Mouse (Mus musculus) spleen, embryonic (tissue): ENCODE data around the gene Tbc1d2.

Source experiments
- CTCF ChIA-PET: fragments of 350-600 bp; sonication (Branson Sonifier 250); formaldehyde crosslinking; loops from one replicate; lab custom pipeline; 2022; lab: Charles Lee

Gene Tbc1d2

DNA sequence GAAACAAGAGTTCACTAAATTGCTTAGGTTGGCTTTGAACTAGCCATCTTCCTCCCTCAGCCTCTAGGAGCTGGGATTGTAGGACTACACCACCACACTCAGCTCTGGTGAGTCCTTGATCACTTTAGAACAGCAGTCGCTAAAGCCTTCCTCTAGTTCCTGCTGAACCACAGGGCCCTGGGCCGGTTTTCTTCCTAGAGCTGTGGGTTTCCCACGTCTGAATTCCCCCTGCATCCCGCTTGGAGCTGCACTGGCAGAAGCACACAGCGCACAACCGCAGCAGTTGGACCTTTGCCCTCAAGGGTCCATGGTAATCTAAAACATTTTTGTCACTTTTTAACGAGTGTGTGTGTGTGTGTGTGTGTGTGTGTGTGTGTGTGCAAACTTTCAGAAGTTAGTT lies 47.3 kb downstream of the Tbc1d2 start:
- CTCF ChIA-PET, result interaction anchor here (1.1 kb wide), 1 partner anchor 10 kb away, joined by 6 read pairs; no protein-coding TSS in a partner anchor

- CTCF ChIA-PET, result interaction anchor here (0.6 to 1.6 kb wide), 4 partner anchors 11 to 56 kb away, joined by 3 to 8 read pairs (median 4); no protein-coding TSS in a partner anchor
Measured at GRCm38 (mm10) chr4:46601844-46602423, 48.1 kb downstream of the Tbc1d2 start, which contains the start of gene Coro2a. TSS of gene Coro2a (minus strand) at chr4:46602202.

- CTCF ChIA-PET, result interaction anchor here (0.6 to 1.6 kb wide), 4 partner anchors 10 to 55 kb away, joined by 3 to 8 read pairs (median 4); no protein-coding TSS in a partner anchor
Measured at GRCm38 (mm10) chr4:46601258-46601843, 48.7 kb downstream of the Tbc1d2 start.

- CTCF ChIA-PET, result interaction anchor here (0.5 to 1.6 kb wide), 4 partner anchors 9 to 56 kb away, joined by 3 to 5 read pairs (median 4); no protein-coding TSS in a partner anchor
Measured at GRCm38 (mm10) chr4:46600473-46601257, 49.3 kb downstream of the Tbc1d2 start.

DNA sequence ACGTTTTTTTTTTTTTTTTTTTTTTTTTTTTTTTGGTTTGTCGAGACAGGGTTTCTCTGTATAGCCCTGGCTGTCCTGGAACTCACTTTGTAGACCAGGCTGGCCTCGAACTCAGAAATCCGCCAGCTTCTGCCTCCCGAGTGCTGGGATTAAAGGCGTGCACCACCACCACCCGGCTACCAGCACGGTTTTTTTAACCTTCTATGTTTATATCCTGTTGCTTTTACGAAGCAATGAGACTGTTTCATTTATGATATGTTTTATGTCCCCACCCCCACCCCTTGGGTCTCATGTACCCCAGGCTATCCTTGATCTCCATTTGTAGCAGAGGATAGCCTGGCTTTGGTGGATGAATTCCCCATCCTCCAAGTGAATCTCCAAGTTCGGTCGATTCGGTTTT lies 50.4 kb downstream of the Tbc1d2 start:
- CTCF ChIA-PET, result interaction anchor here (0.5 to 0.7 kb wide), 2 partner anchors 55 to 186 kb away, joined by 3 to 4 read pairs; no protein-coding TSS in a partner anchor

DNA sequence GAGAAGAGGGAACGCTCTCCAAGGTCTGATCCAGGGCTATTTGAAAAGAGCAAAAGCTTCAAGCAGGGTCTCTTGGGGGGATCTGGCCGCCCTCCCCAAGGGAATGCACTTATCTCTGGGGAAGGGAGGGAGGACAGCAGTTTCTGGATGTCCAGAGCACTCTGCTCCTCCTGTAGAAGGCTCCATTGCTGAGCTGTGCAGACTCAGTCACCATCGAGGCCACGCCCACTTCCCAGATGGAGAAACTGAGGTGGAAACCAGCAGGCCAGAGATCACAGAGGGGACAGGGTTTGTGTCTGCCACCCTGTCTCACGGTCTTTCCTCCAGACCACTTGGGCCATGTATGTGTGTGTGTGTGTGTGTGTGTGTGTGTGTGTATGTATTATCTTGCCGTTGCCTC lies 51.0 kb downstream of the Tbc1d2 start:
- CTCF ChIA-PET, result interaction anchor here (0.7 kb wide), 1 partner anchor 185 kb away, joined by 3 read pairs; no protein-coding TSS in a partner anchor

DNA sequence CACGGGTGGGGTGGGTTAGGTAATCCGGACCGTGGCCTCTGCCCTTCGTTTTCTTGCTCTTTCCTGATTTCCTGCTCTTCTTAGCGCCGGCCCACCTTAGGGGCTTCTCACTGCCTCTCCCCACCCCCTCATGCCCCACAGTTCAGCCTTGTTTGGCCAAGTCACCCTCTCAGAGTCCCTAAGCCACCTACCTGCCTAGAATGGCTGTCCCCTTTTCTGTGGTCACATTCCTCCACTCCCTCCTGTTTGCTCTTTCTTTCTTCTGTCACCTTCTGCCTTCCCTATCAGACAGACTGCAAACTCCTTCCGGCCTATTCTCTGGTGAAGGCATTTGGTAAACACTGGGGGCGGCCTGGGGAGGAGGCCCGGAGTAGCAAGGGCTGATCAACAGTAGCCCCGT lies 51.9 kb downstream of the Tbc1d2 start:
- CTCF ChIA-PET, result interaction anchor here (0.7 kb wide), 1 partner anchor 1582 kb away, joined by 4 read pairs; no protein-coding TSS in a partner anchor

DNA sequence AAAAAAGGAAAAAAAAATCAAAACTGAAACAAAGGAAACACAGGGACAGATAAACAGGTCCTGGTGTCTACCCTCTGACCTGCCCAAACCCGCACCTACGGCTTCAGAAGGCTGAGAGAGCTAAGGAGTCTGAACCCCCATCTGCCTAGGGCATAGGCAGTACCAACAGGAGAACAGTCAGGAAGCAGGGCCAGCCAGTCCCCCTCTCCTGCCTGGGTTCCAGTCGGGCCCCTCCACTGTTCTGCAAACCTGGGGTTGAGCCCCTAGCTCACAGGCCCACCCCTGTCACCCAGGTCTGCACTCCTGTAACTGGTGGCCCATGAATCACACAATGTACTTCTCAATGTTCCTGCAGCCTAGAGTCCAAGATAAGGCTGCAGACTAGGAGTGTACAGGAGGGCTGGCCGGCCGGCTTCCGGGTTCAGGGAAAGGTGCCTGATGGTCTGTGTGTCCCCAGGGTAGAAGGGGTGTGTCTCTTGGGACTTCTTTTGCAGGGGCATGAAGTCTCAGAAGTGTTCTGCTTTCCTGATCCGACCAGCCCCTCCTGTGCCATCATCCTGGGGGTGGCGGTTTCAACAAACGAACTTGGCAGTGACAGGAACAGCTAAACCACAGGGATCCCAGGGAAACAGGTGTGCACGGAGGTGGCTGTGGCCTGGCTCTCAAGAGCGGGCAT lies 52.6 kb downstream of the Tbc1d2 start:
- CTCF ChIA-PET, result no interaction called here

DNA sequence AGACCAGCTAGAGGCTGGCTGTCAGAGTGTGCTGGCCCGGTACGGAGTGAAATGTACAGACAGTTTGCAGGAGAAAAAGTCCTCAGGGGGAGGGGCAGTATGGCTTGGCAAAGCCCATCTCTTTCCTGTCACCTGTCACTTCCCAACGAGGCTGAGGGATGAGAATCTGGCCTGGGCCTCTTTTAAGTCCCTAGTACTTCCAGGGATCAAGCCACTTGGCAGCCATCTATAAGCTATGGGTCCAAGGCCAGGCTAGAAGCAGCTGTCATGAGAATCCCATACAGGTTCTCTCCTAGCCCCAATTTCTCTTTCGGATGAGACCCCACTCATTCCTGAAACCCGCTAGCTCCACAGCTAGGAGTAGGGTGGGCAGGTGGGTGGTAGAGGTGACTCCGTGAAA lies 53.6 kb downstream of the Tbc1d2 start:
- CTCF ChIA-PET, result interaction anchor here (1.0 kb wide), 1 partner anchor 13 kb away, joined by 3 read pairs; no protein-coding TSS in a partner anchor

GRCm38 (mm10) chr4:46594131-46594530 lies 55.9 kb downstream of the Tbc1d2 start:
- CTCF ChIA-PET, result no interaction called here

- CTCF ChIA-PET, result no interaction called here
Measured at GRCm38 (mm10) chr4:46593472-46593871, 56.5 kb downstream of the Tbc1d2 start.

DNA sequence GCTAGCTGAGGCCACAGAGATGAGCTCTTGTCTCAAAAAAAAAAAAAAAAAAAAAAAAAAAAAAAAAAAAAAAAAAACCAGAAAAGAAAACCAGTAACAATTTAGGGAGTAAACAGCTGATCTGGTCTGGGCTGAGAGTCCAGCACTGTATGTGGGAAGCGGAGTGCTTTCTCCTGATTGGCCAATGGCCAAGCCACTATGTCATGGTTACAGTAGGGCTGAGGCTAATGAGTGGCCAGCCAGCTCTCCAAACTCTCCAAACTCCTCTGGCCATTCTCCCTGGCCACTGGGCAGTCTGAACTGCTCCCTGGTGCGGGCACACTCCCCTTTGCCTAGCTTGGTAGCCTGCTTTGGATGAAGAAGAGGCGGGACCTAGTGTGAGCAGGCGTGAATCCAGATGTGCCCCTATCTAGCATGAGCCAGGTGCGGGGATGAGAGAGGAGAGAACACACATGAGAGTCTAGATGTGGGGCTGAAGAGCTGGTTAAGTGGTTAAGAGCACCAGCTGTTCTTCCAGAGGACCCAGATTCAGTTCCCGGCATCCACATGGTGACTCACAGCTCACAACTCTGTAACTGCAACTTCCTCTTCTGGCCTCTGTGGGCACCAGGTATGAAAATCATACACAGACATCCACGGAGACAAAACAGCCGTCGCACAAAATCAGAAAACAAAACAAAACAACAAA lies 58.0 kb downstream of the Tbc1d2 start:
- CTCF ChIA-PET, result interaction anchor here (0.6 to 1.3 kb wide), 2 partner anchors 10 to 64 kb away, joined by 3 to 5 read pairs; partner anchors contain the start of gene Coro2a

DNA sequence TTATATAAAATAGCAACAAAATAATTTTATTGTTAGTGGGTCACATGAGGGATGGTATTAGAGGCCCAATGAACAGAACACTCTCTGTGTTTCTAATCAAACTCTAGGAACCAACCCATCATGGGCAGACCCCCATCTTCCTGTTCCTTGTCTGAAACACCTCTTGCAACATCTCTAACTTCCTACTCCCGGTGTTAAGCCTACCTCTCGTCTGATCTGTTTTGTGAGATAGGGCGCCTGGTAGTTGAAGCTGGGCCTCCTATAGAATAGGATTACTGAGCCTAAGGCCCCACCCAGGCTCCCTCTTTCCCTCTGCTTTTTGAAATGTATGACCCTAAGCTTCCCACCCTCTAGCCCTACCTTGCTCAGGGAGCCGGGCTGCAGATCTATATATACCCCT lies 59.2 kb downstream of the Tbc1d2 start:
- CTCF ChIA-PET, result interaction anchor here (1.0 to 1.3 kb wide), 2 partner anchors 11 to 20 kb away, joined by 3 to 5 read pairs; partner anchors contain the start of gene Coro2a

GRCm38 (mm10) chr4:46589946-46590684 lies 59.9 kb downstream of the Tbc1d2 start:
- CTCF ChIA-PET, result interaction anchor here (1.0 kb wide), 1 partner anchor 21 kb away, joined by 3 read pairs; no protein-coding TSS in a partner anchor

GRCm38 (mm10) chr4:46589151-46589550 lies 60.9 kb downstream of the Tbc1d2 start:
- CTCF ChIA-PET, result no interaction called here

- CTCF ChIA-PET, result no interaction called here
Measured at GRCm38 (mm10) chr4:46586473-46586872, 63.5 kb downstream of the Tbc1d2 start.

- CTCF ChIA-PET, result no interaction called here
Measured at GRCm38 (mm10) chr4:46585811-46586190, 64.2 kb downstream of the Tbc1d2 start.

GRCm38 (mm10) chr4:46585041-46585810 lies 64.8 kb downstream of the Tbc1d2 start:
- CTCF ChIA-PET, result no interaction called here

GRCm38 (mm10) chr4:46584536-46584935 lies 65.5 kb downstream of the Tbc1d2 start:
- CTCF ChIA-PET, result interaction anchor here (0.8 kb wide), 1 partner anchor 11 kb away, joined by 3 read pairs; no protein-coding TSS in a partner anchor
